Mouse (Mus musculus): ENCODE data around the gene Nt5c3. TPM values are rescaled to one million over a fixed set of nuclear protein-coding genes. Genes with fewer than 3 reads are reported as not detected.
A peak's percentile ranks its signal among the peaks of the same experiment; 100 is the strongest.

Gene Nt5c3
- total RNA-seq, 2 experiments from 2014 or later, result 48.6 to 82.7 TPM

GRCm38 (mm10) chr6:56844365-56844764 lies 79.4 kb downstream of the Nt5c3 start:
- ATAC-seq (replicated peaks; ENCODE audit: poor library complexity, severe bottlenecking), result no peak

- no peak for ATAC-seq (replicated peaks; ENCODE audit: poor library complexity, severe bottlenecking)
Observed at GRCm38 (mm10) chr6:56843229-56843628, 80.5 kb downstream of the Nt5c3 start.

GRCm38 (mm10) chr6:56837621-56838020 lies 86.1 kb downstream of the Nt5c3 start:
- ATAC-seq (replicated peaks; ENCODE audit: poor library complexity, severe bottlenecking), result no peak

GRCm38 (mm10) chr6:56837166-56837565 lies 86.6 kb downstream of the Nt5c3 start:
- no peak for ATAC-seq (replicated peaks; ENCODE audit: poor library complexity, severe bottlenecking)

- ATAC-seq (replicated peaks; ENCODE audit: poor library complexity, severe bottlenecking), result no peak
Observed at GRCm38 (mm10) chr6:56835532-56835931, 88.2 kb downstream of the Nt5c3 start.

- ATAC-seq (replicated peaks; ENCODE audit: poor library complexity, severe bottlenecking), result no peak
Observed at GRCm38 (mm10) chr6:56834769-56835168, 89.0 kb downstream of the Nt5c3 start.

- ATAC-seq (replicated peaks; ENCODE audit: poor library complexity, severe bottlenecking), result no peak
Observed at GRCm38 (mm10) chr6:56832830-56833229, 90.9 kb downstream of the Nt5c3 start.

GRCm38 (mm10) chr6:56832407-56832796 lies 91.3 kb downstream of the Nt5c3 start:
- ATAC-seq (replicated peaks; ENCODE audit: poor library complexity, severe bottlenecking), result peak; percentile 43

Other genes with a start within 250 kb of the Nt5c3 start
- 187 and 189 TPM in 2 replicates for gene Lsm5, start 219.2 kb downstream of the Nt5c3 start, total RNA-seq (2014; fragmentation: Nextera tagmentation)
- gene Lsm5, start 219.2 kb downstream of the Nt5c3 start, total RNA-seq (2017), result 202 and 238 TPM in 2 replicates
- 14.7 and 16.8 TPM in 2 replicates for gene Avl9, start 209.0 kb downstream of the Nt5c3 start, total RNA-seq (2014; fragmentation: Nextera tagmentation)
- gene Avl9, start 209.0 kb downstream of the Nt5c3 start, total RNA-seq (2017), result 16.2 and 20.7 TPM in 2 replicates
- gene Kbtbd2, start 126.1 kb downstream of the Nt5c3 start, total RNA-seq (2014; fragmentation: Nextera tagmentation), result 25.0 and 31.4 TPM in 2 replicates
- gene Kbtbd2, start 126.1 kb downstream of the Nt5c3 start, total RNA-seq (2017), result 25.4 and 34.2 TPM in 2 replicates
- gene Fkbp9, start 91.9 kb downstream of the Nt5c3 start, total RNA-seq (2014; fragmentation: Nextera tagmentation), result 4.6 and 8.7 TPM in 2 replicates
- gene Fkbp9, start 91.9 kb downstream of the Nt5c3 start, total RNA-seq (2017), result 9.2 and 13.7 TPM in 2 replicates
- gene Vmn1r4, start 83 bp upstream of the Nt5c3 start, total RNA-seq (2014; fragmentation: Nextera tagmentation), result 0.92 TPM in 1 of 2 replicates, not detected in the other
- gene Vmn1r4, start 83 bp upstream of the Nt5c3 start, total RNA-seq (2017), result 0.98 and 1.6 TPM in 2 replicates
- not detected in 2 replicates for gene Vmn1r5, start 46.3 kb upstream of the Nt5c3 start, total RNA-seq (2014; fragmentation: Nextera tagmentation)
- not detected in 2 replicates for gene Vmn1r5, start 46.3 kb upstream of the Nt5c3 start, total RNA-seq (2017)
- 1.8 TPM in 1 of 2 replicates, not detected in the other for gene Vmn1r6, start 73.3 kb upstream of the Nt5c3 start, total RNA-seq (2014; fragmentation: Nextera tagmentation)
- not detected in 2 replicates for gene Vmn1r6, start 73.3 kb upstream of the Nt5c3 start, total RNA-seq (2017)
- gene Vmn1r7, start 101.4 kb upstream of the Nt5c3 start, total RNA-seq (2014; fragmentation: Nextera tagmentation), result not detected in 2 replicates
- not detected in 2 replicates for gene Vmn1r7, start 101.4 kb upstream of the Nt5c3 start, total RNA-seq (2017)
- not detected in 2 replicates for gene Vmn1r8, start 108.4 kb upstream of the Nt5c3 start, total RNA-seq (2014; fragmentation: Nextera tagmentation)
- gene Vmn1r8, start 108.4 kb upstream of the Nt5c3 start, total RNA-seq (2017), result not detected in 2 replicates
- not detected in 2 replicates for gene Vmn1r9, start 142.9 kb upstream of the Nt5c3 start, total RNA-seq (2014; fragmentation: Nextera tagmentation)
- gene Vmn1r9, start 142.9 kb upstream of the Nt5c3 start, total RNA-seq (2017), result not detected in 2 replicates
- gene Vmn1r10, start 185.5 kb upstream of the Nt5c3 start, total RNA-seq (2014; fragmentation: Nextera tagmentation), result not detected in 2 replicates
- gene Vmn1r10, start 185.5 kb upstream of the Nt5c3 start, total RNA-seq (2017), result not detected in 2 replicates
- gene Vmn1r11, start 209.5 kb upstream of the Nt5c3 start, total RNA-seq (2014; fragmentation: Nextera tagmentation), result not detected in 2 replicates
- not detected in 2 replicates for gene Vmn1r11, start 209.5 kb upstream of the Nt5c3 start, total RNA-seq (2017)
- not detected in 2 replicates for gene Vmn1r12, start 233.0 kb upstream of the Nt5c3 start, total RNA-seq (2014; fragmentation: Nextera tagmentation)
- not detected in 2 replicates for gene Vmn1r12, start 233.0 kb upstream of the Nt5c3 start, total RNA-seq (2017)